Mouse (Mus musculus) stomach, embryonic 14.5 days (tissue): Measurements from ENCODE around the gene Naa50. TPM values are rescaled to one million over a fixed set of nuclear protein-coding genes. Genes with fewer than 3 reads are reported as not detected.

Source experiments
- ATAC-seq: fragments of 200-750 bp; cut with Nextera tagmentation; 2 replicates; pipeline ENCODE4 v1.8.0; 2017; ENCODE audit warnings: low read depth, moderate TSS enrichment; ENCODE audit not compliant: insufficient number of reproducible peaks, insufficient read depth, low FRiP score
- H3K27ac ChIP-seq: fragments of 300-500 bp; sonication (generic); 2 replicates; pipeline ENCODE4 v1.5.1; 2014; ENCODE audit warnings: mild to moderate bottlenecking, low read length, moderate library complexity, mixed read lengths
- H3K27me3 ChIP-seq: fragments of 300-500 bp; sonication (generic); 2 replicates; pipeline ENCODE4 v1.6.1; 2014; ENCODE audit warnings: low read length, control low read depth, mixed read lengths; ENCODE audit not compliant: control insufficient read depth, insufficient read depth
- H3K36me3 ChIP-seq: fragments of 300-500 bp; sonication (generic); 2 replicates; pipeline ENCODE4 v1.6.1; 2014; ENCODE audit warnings: mild to moderate bottlenecking, control low read depth, low read length, moderate library complexity, mixed read lengths; ENCODE audit not compliant: control insufficient read depth, insufficient read depth
- H3K4me1 ChIP-seq: fragments of 300-500 bp; sonication (generic); 2 replicates; pipeline ENCODE4 v1.6.1; 2014; ENCODE audit warnings: low read length, control low read depth, mixed read lengths; ENCODE audit not compliant: control insufficient read depth, insufficient read depth
- H3K4me2 ChIP-seq: fragments of 300-500 bp; sonication (generic); replicated peaks from 2 replicates; pipeline ENCODE4 v1.6.1; 2014; ENCODE audit warnings: low read depth, low read length, control low read depth
- H3K4me3 ChIP-seq: fragments of 300-500 bp; sonication (generic); 2 replicates; pipeline ENCODE4 v1.5.1; 2014; ENCODE audit warnings: low read depth, low read length, control low read depth
- H3K9ac ChIP-seq: fragments of 300-500 bp; sonication (generic); replicated peaks from 2 replicates; pipeline ENCODE4 v1.6.1; 2014; ENCODE audit warnings: low read depth, mild to moderate bottlenecking, control low read depth, low read length, moderate library complexity, mixed read lengths
- H3K9me3 ChIP-seq: fragments of 300-500 bp; sonication (generic); 2 replicates; pipeline ENCODE4 v1.6.1; 2016; ENCODE audit warnings: low read depth, low read length, control low read depth; ENCODE audit not compliant: control insufficient read depth
- WGBS: fragments of 180-500 bp; shearing (Covaris S2); extraction: QIAGEN DNeasy Blood & Tissue Kit; methylation state at CpG from one replicate; pipeline ENCODE4 v1.1.7; 2014; 5-methylcytosine and 5-hydroxymethylcytosine counted together
- polyA plus RNA-seq: library from polyadenylated mRNA; unstranded; fragments of >200 nt; fragmentation: Nextera tagmentation; extraction: Ambion mirVana; gene quantifications from 2 replicates; pipeline ENCODE4 v1.2.1, GENCODE M21; 2014

The Naa50 gene
- polyA plus RNA-seq, 1 experiment from 2014 or later, result 58.6 TPM

DNA sequence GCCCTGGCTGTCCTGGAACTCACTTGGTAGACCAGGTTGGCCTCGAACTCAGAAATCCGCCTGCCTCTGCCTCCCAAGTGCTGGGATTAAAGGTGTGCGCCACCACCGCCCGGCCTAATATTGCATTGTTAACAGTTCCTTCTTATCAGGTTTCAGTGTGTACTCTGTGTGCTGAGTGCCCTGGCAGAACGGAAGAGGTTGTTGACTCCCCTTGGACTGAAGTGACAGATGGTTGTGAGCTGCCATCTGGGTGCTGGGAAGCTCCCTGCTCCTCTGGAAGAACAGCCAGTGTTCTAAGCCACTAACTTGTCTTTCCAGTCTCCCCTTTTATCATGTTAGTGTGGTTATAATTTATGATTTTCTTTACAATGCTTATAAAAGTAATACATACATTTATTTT, 64.7 kb downstream of the Naa50 start:
- Histone ChIP-seq H3K9ac (no peak overlapping the region), H3K4me2 (no peak overlapping the region), H3K36me3 (peaks cover 12% of the 10 kb centered on the region), H3K9me3 (no peaks in the 10 kb centered on the region), H3K27me3 (no peaks in the 10 kb centered on the region), H3K4me3 (no peak overlapping the region), H3K4me1 (no peaks in the 10 kb centered on the region), H3K27ac (no peak overlapping the region)
- ATAC-seq, result no peak
- WGBS, result 71% methylated on average over 6 of the region's 6 CpGs

DNA sequence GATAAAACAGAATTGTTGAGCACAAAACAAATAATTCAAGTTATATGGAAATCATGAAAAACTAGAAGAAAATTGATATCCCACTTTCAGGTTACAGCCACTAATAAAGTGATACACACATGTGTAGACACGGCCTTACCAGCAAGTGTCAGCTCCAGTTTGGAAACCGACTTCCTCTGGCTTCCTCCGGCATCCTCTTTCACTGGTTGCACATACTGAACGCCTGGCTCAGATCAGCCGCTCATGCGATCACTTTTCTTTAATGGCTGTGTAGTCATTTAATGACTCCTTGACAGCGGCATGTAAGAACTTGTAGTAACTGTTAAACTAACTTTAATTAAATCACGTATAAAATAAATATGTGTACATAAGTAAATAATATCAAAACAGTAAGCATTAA, 66.3 kb downstream of the Naa50 start:
- Histone ChIP-seq H3K4me1 (no peaks in the 10 kb centered on the region), H3K27ac (no peak overlapping the region), H3K4me2 (no peak overlapping the region), H3K9ac (no peak overlapping the region), H3K27me3 (no peaks in the 10 kb centered on the region), H3K4me3 (no peak overlapping the region), H3K36me3 (peaks cover 17% of the 10 kb centered on the region), H3K9me3 (no peaks in the 10 kb centered on the region)
- ATAC-seq, result no peak
- 89% methylated on average over 8 of the region's 8 CpGs for WGBS

DNA sequence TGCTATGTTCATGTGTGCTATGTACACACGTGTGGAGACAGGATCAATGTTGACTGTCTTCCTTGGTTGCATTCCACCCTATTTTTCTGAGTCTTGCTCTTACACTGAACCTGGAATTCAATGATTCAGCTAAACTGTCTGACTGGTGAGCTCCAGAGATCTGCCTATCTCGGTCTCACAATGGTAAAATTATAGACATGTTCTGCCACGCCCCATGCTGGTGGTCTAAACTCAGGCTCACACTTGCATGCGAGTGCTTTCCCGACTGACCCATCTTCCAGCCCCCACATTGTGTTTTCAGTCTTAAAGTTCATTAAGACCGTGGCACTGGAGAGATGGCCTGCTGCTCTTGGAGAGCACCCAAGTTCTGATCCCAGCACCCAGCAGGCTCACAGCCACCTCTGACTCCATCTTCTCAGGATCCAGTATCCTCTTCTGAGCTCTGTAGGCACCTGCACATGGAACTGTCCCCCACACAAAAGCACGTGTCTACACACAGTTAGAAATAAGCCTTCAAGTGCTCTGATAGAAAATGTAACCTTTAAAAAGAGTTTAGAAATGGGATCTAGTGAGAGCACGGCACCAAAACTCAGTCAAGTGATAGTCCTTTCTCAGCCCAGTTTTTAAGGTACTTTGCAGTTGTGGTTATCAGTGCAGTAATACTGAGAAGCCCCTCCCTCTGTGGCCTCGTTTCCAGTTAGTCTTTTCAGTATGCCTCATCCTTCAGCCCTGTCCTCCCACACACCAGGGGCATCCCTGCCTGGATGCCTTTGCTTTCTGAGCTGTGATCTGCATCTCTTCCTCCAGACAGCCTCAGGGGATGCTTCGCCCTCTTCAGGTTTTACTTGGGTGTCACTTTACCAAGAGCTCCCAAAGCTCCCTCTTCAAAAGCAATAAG, 70.8 kb downstream of the Naa50 start:
- Histone ChIP-seq H3K4me1 (no peaks in the 10 kb centered on the region), H3K4me3 (no peak overlapping the region), H3K9ac (no peak overlapping the region), H3K4me2 (no peak overlapping the region), H3K36me3 (peaks cover 23% of the 10 kb centered on the region; the same call in 1 of the 2 replicates), H3K27ac (no peak overlapping the region), H3K27me3 (no peaks in the 10 kb centered on the region), H3K9me3 (no peaks in the 10 kb centered on the region)
- ATAC-seq, result peak; percentile 46; the same call in 1 of the 2 replicates
- 76% methylated on average over 10 of the region's 10 CpGs for WGBS

DNA sequence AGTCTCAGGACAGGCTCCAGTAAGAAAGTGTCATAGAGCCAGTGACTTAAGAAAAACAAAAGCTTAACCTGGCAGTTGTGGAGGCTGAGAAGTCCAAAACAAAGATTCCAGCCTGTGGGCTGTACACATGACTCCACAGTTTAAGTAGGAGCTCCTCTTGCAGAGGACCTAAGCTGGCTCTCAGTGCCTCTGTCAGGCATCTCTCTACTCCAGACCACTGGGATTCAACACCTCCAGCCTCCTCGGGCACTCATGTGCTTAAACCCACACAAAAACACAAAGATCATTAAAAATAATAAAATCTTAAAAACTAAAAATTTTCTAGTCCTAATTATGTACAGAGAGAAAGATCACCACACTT, 71.4 kb downstream of the Naa50 start:
- ATAC-seq, result no peak
- H3K4me3 ChIP-seq, result no peak overlapping the region
- H3K9me3 ChIP-seq, result no peaks in the 10 kb centered on the region
- H3K9ac ChIP-seq, result no peak overlapping the region
- H3K27me3 ChIP-seq, result no peaks in the 10 kb centered on the region
- H3K4me2 ChIP-seq, result no peak overlapping the region
- peaks cover 28% of the 10 kb centered on the region; the same call in 1 of the 2 replicates for H3K36me3 ChIP-seq
- H3K27ac ChIP-seq, result no peak overlapping the region
- no peaks in the 10 kb centered on the region for H3K4me1 ChIP-seq
- WGBS, result 89% methylated on average over 1 of the region's 1 CpGs

DNA sequence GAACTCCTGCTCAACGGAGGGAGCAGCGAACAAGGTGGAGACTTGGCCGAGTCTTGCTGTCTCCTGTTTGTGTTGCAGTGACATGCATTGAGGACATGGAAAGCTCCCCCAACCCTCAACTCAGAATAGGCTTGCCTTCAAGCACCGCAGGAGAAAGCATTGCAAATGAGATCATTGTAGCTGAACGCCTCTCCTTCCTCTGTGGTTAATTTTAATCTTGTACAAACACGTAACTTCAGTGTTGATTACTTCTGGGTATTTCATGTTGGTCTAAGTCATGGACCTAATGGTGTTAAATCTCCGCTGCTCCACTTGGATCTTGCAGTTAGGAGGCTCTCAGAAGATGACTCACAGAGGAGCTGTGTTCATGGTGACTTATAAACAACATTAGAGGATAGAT, 73.1 kb downstream of the Naa50 start:
- Histone ChIP-seq H3K36me3 (peaks cover 42% of the 10 kb centered on the region; the same call in 1 of the 2 replicates), H3K4me1 (no peaks in the 10 kb centered on the region), H3K9ac (no peak overlapping the region), H3K27me3 (no peaks in the 10 kb centered on the region), H3K27ac (no peak overlapping the region), H3K4me3 (no peak overlapping the region), H3K9me3 (no peaks in the 10 kb centered on the region), H3K4me2 (no peak overlapping the region)
- 93% methylated on average over 7 of the region's 7 CpGs for WGBS
- ATAC-seq, result no peak

Other genes starting within 250 kb of the Naa50 start
- gene Qtrt2, start 213.0 kb upstream of the Naa50 start, polyA plus RNA-seq, result 36.0 and 36.4 TPM in 2 replicates
- 3.1 and 3.2 TPM in 2 replicates for gene Zdhhc23, start 160.0 kb upstream of the Naa50 start, polyA plus RNA-seq
- gene Gramd1c, start 76.5 kb upstream of the Naa50 start, polyA plus RNA-seq, result 7.5 and 8.5 TPM in 2 replicates
- 62.7 and 64.3 TPM in 2 replicates for gene Atp6v1a, start 125 bp upstream of the Naa50 start, polyA plus RNA-seq
- 7.0 and 7.8 TPM in 2 replicates for gene Usf3, start 33.4 kb downstream of the Naa50 start, polyA plus RNA-seq
- 4.3 and 4.5 TPM in 2 replicates for gene Sidt1, start 193.4 kb downstream of the Naa50 start, polyA plus RNA-seq
- gene Spice1, start 207.3 kb downstream of the Naa50 start, polyA plus RNA-seq, result 30.0 and 34.1 TPM in 2 replicates